Comparison of ENCODE assay signal across 8 mouse cellular contexts in genomic region chr9:101159431-101159830, GRCm38 (mm10).
A peak's percentile ranks its signal among the peaks of the same experiment; 100 is the strongest.
DNase-seq lines count a peak whose midpoint lies in the region; ATAC-seq and TF ChIP-seq lines count a peak whose summit lies in the region.

No protein-coding gene starts in this region.

- H3K9me3 ChIP-seq in forebrain, postnatal 0 days (ENCODE audit: low read length) = no peaks in the 10 kb centered on the region
- H3K9me3 ChIP-seq in forebrain, embryonic 11.5 days (ENCODE audit: control insufficient read depth, low read length) = no peaks in the 10 kb centered on the region
- no peaks in the 10 kb centered on the region for H3K9me3 ChIP-seq in midbrain, postnatal 0 days (ENCODE audit: low read length)
- no peaks in the 10 kb centered on the region for H3K9me3 ChIP-seq in midbrain, embryonic 10.5 days (replicated peaks)

- H3K4me3 ChIP-seq in forebrain, postnatal 0 days (ENCODE audit: low read depth, low read length) = no peak overlapping the region
- H3K4me3 ChIP-seq in forebrain, embryonic 11.5 days (ENCODE audit: low read depth, low read length) = no peak overlapping the region
- H3K4me3 ChIP-seq in midbrain, postnatal 0 days (ENCODE audit: low read depth, low read length) = no peak overlapping the region
- H3K4me3 ChIP-seq in midbrain, embryonic 10.5 days = no peak overlapping the region

- 88% methylated on average over 1 of the region's 1 CpGs for WGBS in forebrain, postnatal 0 days
- 89% methylated on average over 1 of the region's 1 CpGs for WGBS in forebrain, embryonic 11.5 days
- WGBS in midbrain, postnatal 0 days = 95% methylated on average over 1 of the region's 1 CpGs
- 85% methylated on average over 1 of the region's 1 CpGs for WGBS in midbrain, embryonic 10.5 days

- no peak overlapping the region for H3K9ac ChIP-seq in forebrain, postnatal 0 days
- no peak overlapping the region for H3K9ac ChIP-seq in forebrain, embryonic 11.5 days (ENCODE audit: low read length)
- H3K9ac ChIP-seq in midbrain, postnatal 0 days (replicated peaks; ENCODE audit: low read length, poor library complexity, severe bottlenecking) = no peak overlapping the region

- H3K27ac ChIP-seq in forebrain, postnatal 0 days (ENCODE audit: low read depth, low read length) = no peak overlapping the region
- no peak overlapping the region for H3K27ac ChIP-seq in forebrain, embryonic 11.5 days (ENCODE audit: low read depth, low read length)
- no peak overlapping the region for H3K27ac ChIP-seq in midbrain, postnatal 0 days (ENCODE audit: low read depth, low read length)
- H3K27ac ChIP-seq in midbrain, embryonic 10.5 days (replicated peaks) = no peak overlapping the region

- peak; percentile 69; the same call in 1 of the 2 replicates for ATAC-seq in forebrain, postnatal 0 days
- no peak for ATAC-seq in forebrain, embryonic 11.5 days (replicated peaks; ENCODE audit: low FRiP score)
- ATAC-seq in midbrain, postnatal 0 days (ENCODE audit: low FRiP score) = no peak

- peak; percentile 84 for TF ChIP-seq CTCF in forebrain, postnatal 0 days (IDR thresholded peaks at IDR 0.05; ENCODE audit: low read depth)
- peak; percentile 88 for TF ChIP-seq CTCF in midbrain, postnatal 0 days (IDR thresholded peaks at IDR 0.05)

- H3K36me3 ChIP-seq in forebrain, postnatal 0 days (ENCODE audit: insufficient read depth) = no peaks in the 10 kb centered on the region
- H3K36me3 ChIP-seq in forebrain, embryonic 11.5 days (ENCODE audit: control insufficient read depth, insufficient read depth, low read length) = no peaks in the 10 kb centered on the region
- no peaks in the 10 kb centered on the region for H3K36me3 ChIP-seq in midbrain, postnatal 0 days (ENCODE audit: insufficient read depth, low read length)
- H3K36me3 ChIP-seq in midbrain, embryonic 10.5 days = no peaks in the 10 kb centered on the region

- peak; percentile 80 for DNase-seq in forebrain, postnatal 0 days
- DNase-seq in forebrain, embryonic 11.5 days (ENCODE audit: low spot score) = no peak
- DNase-seq in midbrain, postnatal 0 days (ENCODE audit: low spot score) = peak; percentile 76
- DNase-seq in midbrain, embryonic 10.5 days (ENCODE audit: low spot score) = no peak
- DNase-seq in cerebellum, adult 11-12 months = peak; percentile 28
- DNase-seq in kidney, postnatal 4 days = peak; percentile 4 to 13
- peak; percentile 72 for DNase-seq in retina, postnatal 1 day
- DNase-seq in right cerebral cortex, postnatal 4 days = no peak

- no peaks in the 10 kb centered on the region for H3K4me1 ChIP-seq in forebrain, postnatal 0 days (ENCODE audit: insufficient read depth)
- H3K4me1 ChIP-seq in forebrain, embryonic 11.5 days (replicated peaks; ENCODE audit: control insufficient read depth, insufficient read depth, low read length) = no peaks in the 10 kb centered on the region
- H3K4me1 ChIP-seq in midbrain, postnatal 0 days (ENCODE audit: insufficient read depth, low read length) = no peaks in the 10 kb centered on the region
- no peaks in the 10 kb centered on the region for H3K4me1 ChIP-seq in midbrain, embryonic 10.5 days

- H3K27me3 ChIP-seq in forebrain, postnatal 0 days (ENCODE audit: insufficient read depth, low read length) = no peaks in the 10 kb centered on the region
- H3K27me3 ChIP-seq in forebrain, embryonic 11.5 days (ENCODE audit: control insufficient read depth, insufficient read depth, low read length) = no peaks in the 10 kb centered on the region
- no peaks in the 10 kb centered on the region for H3K27me3 ChIP-seq in midbrain, postnatal 0 days (ENCODE audit: insufficient read depth, low read length)
- no peaks in the 10 kb centered on the region for H3K27me3 ChIP-seq in midbrain, embryonic 10.5 days (ENCODE audit: low read depth, poor library complexity, severe bottlenecking)

- H3K4me2 ChIP-seq in forebrain, postnatal 0 days (ENCODE audit: low read depth) = no peak overlapping the region
- no peak overlapping the region for H3K4me2 ChIP-seq in forebrain, embryonic 11.5 days (ENCODE audit: low read depth, low read length, severe bottlenecking)
- no peak overlapping the region for H3K4me2 ChIP-seq in midbrain, postnatal 0 days (ENCODE audit: low read depth, low read length, poor library complexity, severe bottlenecking)

Comparison
In these comparisons a context has a peak if more than half of its experiments do, and no peak if none do; other contexts are left out.
1. DNase-seq: peak in forebrain, postnatal 0 days (single experiment), midbrain, postnatal 0 days (single experiment), cerebellum, adult 11-12 months (single experiment), kidney, postnatal 4 days (2 of 2) and retina, postnatal 1 day (single experiment); none in forebrain, embryonic 11.5 days (single experiment), midbrain, embryonic 10.5 days (single experiment) and right cerebral cortex, postnatal 4 days (single experiment).